Comparison of ENCODE assay signal across 8 mouse cellular contexts in the genomic region with DNA sequence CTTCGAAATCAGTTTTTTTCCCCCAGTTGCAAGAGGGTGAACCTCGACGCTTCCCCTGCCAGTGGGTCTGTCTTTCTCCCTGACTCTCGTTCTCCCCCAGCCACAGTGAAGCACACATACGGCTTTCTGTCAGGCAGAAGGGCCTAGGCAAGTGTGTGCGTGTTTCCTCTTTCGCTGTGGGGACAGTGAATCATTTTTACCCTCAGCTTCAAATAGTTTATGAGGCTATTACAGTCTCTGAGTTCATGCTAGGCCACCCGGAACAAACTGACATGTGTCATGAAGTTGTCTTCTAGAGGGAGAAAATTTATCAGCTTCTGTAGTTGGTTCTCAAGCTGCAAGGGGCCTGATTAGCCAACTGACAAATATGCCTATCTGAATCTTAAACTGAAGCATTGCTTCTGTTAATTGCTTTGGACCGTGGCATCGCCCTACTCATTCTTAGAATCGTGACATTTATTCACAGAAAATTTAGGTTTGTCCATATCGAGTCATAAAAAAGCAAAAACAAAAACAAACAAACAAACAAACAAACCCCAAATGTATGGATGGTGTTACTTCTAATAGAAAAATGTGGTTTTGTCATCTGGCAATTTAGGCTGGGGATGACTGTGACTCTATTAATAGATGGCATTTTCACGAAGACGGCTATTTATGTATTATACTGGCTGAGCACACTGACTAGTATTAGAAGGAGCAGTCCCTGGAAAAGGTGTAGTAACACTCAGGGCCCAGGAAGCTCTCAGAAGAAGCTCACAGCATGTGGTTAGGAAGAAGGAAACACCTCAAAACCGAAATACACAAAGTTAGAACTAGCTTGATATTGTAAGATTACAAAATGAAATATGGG. TPM values are rescaled to one million over a fixed set of nuclear protein-coding genes. Genes with fewer than 3 reads are reported as not detected.
A peak's percentile ranks its signal among the peaks of the same experiment; 100 is the strongest.
DNase-seq lines count a peak whose midpoint lies in the region; ATAC-seq and TF ChIP-seq lines count a peak whose summit lies in the region.

No protein-coding gene starts in this region.

- TF ChIP-seq CTCF in stomach, postnatal 0 days (IDR thresholded peaks at IDR 0.05; ENCODE audit: low read depth): no peak
- no peak for TF ChIP-seq CTCF in liver, embryonic 14.5 days (IDR thresholded peaks at IDR 0.05; ENCODE audit: low read depth)

- H3K27ac ChIP-seq in stomach, embryonic 15.5 days: no peak overlapping the region
- no peak overlapping the region for H3K27ac ChIP-seq in stomach, postnatal 0 days (replicated peaks)
- H3K27ac ChIP-seq in liver, embryonic 14.5 days: peak overlapping the region; percentile 96

- peak; percentile 65; the same call in 1 of the 2 replicates for ATAC-seq in stomach, embryonic 15.5 days (ENCODE audit: insufficient read depth, low FRiP score, low read depth)
- no peak for ATAC-seq in stomach, postnatal 0 days (ENCODE audit: low FRiP score, low TSS enrichment)
- peak; percentile 71 for ATAC-seq in liver, embryonic 14.5 days (ENCODE audit: insufficient read depth)

- no peak for TF ChIP-seq EP300 in stomach, postnatal 0 days (optimal IDR thresholded peaks at IDR 0.05)
- peak; percentile 97 for TF ChIP-seq EP300 in liver, embryonic 14.5 days (IDR thresholded peaks at IDR 0.05; ENCODE audit: low read depth)

- peak; percentile 29 for DNase-seq in gastrocnemius, adult 18-20 months (ENCODE audit: low spot score)
- DNase-seq in gastrocnemius, postnatal 25 days: no peak
- no peak for DNase-seq in stomach, postnatal 0 days (ENCODE audit: low spot score)
- DNase-seq in liver, embryonic 14.5 days (ENCODE audit: low read depth in 3 of 3, low spot score in 3 of 3): peak; percentile 77 to 90 (median 78)
- peak; percentile 59 for DNase-seq in splenic B cell, adult 2 months (ENCODE audit: low read depth, low spot score)
- no peak for DNase-seq in embryo, embryonic 10 days (ENCODE audit: low spot score)
- no peak for DNase-seq in gastrocnemius, postnatal 10 days

- H3K4me2 ChIP-seq in stomach, embryonic 15.5 days: peak overlapping the region; percentile 97; the same call in 1 of the 2 replicates
- no peak overlapping the region for H3K4me2 ChIP-seq in stomach, postnatal 0 days (replicated peaks; ENCODE audit: low read depth)
- peak overlapping the region; percentile 93 for H3K4me2 ChIP-seq in liver, embryonic 14.5 days (ENCODE audit: low read depth)

- 62% methylated on average over 15 of the region's 15 CpGs for WGBS in stomach, embryonic 15.5 days
- WGBS in stomach, postnatal 0 days: 69% methylated on average over 15 of the region's 15 CpGs
- WGBS in liver, embryonic 14.5 days (ENCODE audit: insufficient replicate concordance): 11% methylated on average over 15 of the region's 15 CpGs

- H3K9me3 ChIP-seq in stomach, embryonic 15.5 days: no peaks in the 10 kb centered on the region
- no peaks in the 10 kb centered on the region for H3K9me3 ChIP-seq in stomach, postnatal 0 days (ENCODE audit: control insufficient read depth, low read length)
- no peaks in the 10 kb centered on the region for H3K9me3 ChIP-seq in liver, embryonic 14.5 days (ENCODE audit: control insufficient read depth, low read length)

- H3K4me3 ChIP-seq in stomach, embryonic 15.5 days (replicated peaks): no peak overlapping the region
- no peak overlapping the region for H3K4me3 ChIP-seq in stomach, postnatal 0 days (ENCODE audit: low read depth, low read length)
- H3K4me3 ChIP-seq in liver, embryonic 14.5 days (ENCODE audit: insufficient read depth in 1 of 2, low read depth in 2 of 2, low read length in 2 of 2): peak overlapping the region; percentile 63 to 70

- no peaks in the 10 kb centered on the region for H3K4me1 ChIP-seq in stomach, embryonic 15.5 days
- no peaks in the 10 kb centered on the region; the same call in 1 of the 2 replicates for H3K4me1 ChIP-seq in stomach, postnatal 0 days (replicated peaks; ENCODE audit: control insufficient read depth, insufficient read depth)
- peaks cover 20 to 24% of the 10 kb centered on the region in 2 experiments for H3K4me1 ChIP-seq in liver, embryonic 14.5 days (replicated peaks; ENCODE audit: control insufficient read depth in 2 of 2, insufficient read depth in 2 of 2, low read length in 1 of 2)

- no peaks in the 10 kb centered on the region for H3K36me3 ChIP-seq in stomach, embryonic 15.5 days
- H3K36me3 ChIP-seq in stomach, postnatal 0 days (ENCODE audit: control insufficient read depth, insufficient read depth, low read length): no peaks in the 10 kb centered on the region
- peaks cover 27% of the 10 kb centered on the region for H3K36me3 ChIP-seq in liver, embryonic 14.5 days (replicated peaks; ENCODE audit: control insufficient read depth, insufficient read depth, low read depth)
- H3K36me3 ChIP-seq in splenic B cell, adult 2 months (ENCODE audit: control insufficient read depth, insufficient read depth, low read length, poor library complexity, severe bottlenecking): no peaks in the 10 kb centered on the region

- H3K9ac ChIP-seq in stomach, embryonic 15.5 days: no peak overlapping the region
- H3K9ac ChIP-seq in stomach, postnatal 0 days (ENCODE audit: low read length): no peak overlapping the region
- H3K9ac ChIP-seq in liver, embryonic 14.5 days (replicated peaks): peak overlapping the region; percentile 81

- no peaks in the 10 kb centered on the region for H3K27me3 ChIP-seq in stomach, embryonic 15.5 days (replicated peaks)
- H3K27me3 ChIP-seq in stomach, postnatal 0 days (ENCODE audit: control insufficient read depth, insufficient read depth, low read length): no peaks in the 10 kb centered on the region
- H3K27me3 ChIP-seq in liver, embryonic 14.5 days (ENCODE audit: control insufficient read depth, insufficient read depth, low read length): no peaks in the 10 kb centered on the region
- no peaks in the 10 kb centered on the region for H3K27me3 ChIP-seq in splenic B cell, adult 2 months (ENCODE audit: control insufficient read depth, insufficient read depth, low read length, poor library complexity, severe bottlenecking)

RNA-seq across cellular contexts. Expression of gene Abcb4, which starts 1.3 kb away (rescaled TPM):
- 10 to 100 TPM; 84.6 to 95.4 TPM for total RNA-seq in gastrocnemius, adult 18-20 months (2021)
- 10 to 100 TPM; 56.1 to 63.5 TPM for total RNA-seq in gastrocnemius, postnatal 25 days (2021)
- polyA plus RNA-seq in stomach, embryonic 15.5 days (2015; fragmentation: Nextera tagmentation; extraction: Ambion mirVana): 1.9 and 3.4 TPM in 2 replicates
- polyA plus RNA-seq in stomach, postnatal 0 days (2015; fragmentation: Nextera tagmentation; extraction: Ambion mirVana): 0.21 and 0.23 TPM in 2 replicates
- 15.7 and 25.1 TPM in 2 replicates for polyA plus RNA-seq in liver, embryonic 14.5 days (2012; rRNA removed)
- polyA plus RNA-seq in liver, embryonic 14.5 days (2014; fragmentation: Nextera tagmentation; extraction: Ambion mirVana): 27.1 and 31.8 TPM in 2 replicates
- total RNA-seq in gastrocnemius, postnatal 10 days (2021): 10 to 100 TPM; 11.9 to 14.7 TPM

Comparison
In these comparisons a context has a peak if more than half of its experiments do, and no peak if none do; other contexts are left out.
1. DNase-seq: peak in gastrocnemius, adult 18-20 months (single experiment), liver, embryonic 14.5 days (3 of 3) and splenic B cell, adult 2 months (single experiment); none in gastrocnemius, postnatal 25 days (single experiment), stomach, postnatal 0 days (single experiment), embryo, embryonic 10 days (single experiment) and gastrocnemius, postnatal 10 days (single experiment).
2. H3K4me3 ChIP-seq: peak in liver, embryonic 14.5 days (2 of 2); none in stomach, embryonic 15.5 days (single experiment) and stomach, postnatal 0 days (single experiment).